Mouse (Mus musculus) olfactory bulb, adult 2 months (tissue): ENCODE measurements at regions not wholly inside any gene's neighbourhood (a gene's known extent, or its start where the extent isn't known, plus 50 kb on each side); places are given as distances from the start of the nearest gene placed in this dataset.

Experiments used
- CTCF ChIP-seq: fragments of 200-500 bp; IDR thresholded peaks from 2 replicates; pipeline ENCODE4 v1.5.1; 2012; ENCODE audit warnings: low read depth, mild to moderate bottlenecking, low read length, moderate library complexity; ENCODE audit not compliant: insufficient read depth
- POLR2A ChIP-seq: fragments of 200-500 bp; IDR thresholded peaks from 2 replicates; pipeline ENCODE4 v1.6.1; 2012; ENCODE audit warnings: mild to moderate bottlenecking, low read depth, low read length, moderate library complexity; ENCODE audit not compliant: insufficient read depth

DNA sequence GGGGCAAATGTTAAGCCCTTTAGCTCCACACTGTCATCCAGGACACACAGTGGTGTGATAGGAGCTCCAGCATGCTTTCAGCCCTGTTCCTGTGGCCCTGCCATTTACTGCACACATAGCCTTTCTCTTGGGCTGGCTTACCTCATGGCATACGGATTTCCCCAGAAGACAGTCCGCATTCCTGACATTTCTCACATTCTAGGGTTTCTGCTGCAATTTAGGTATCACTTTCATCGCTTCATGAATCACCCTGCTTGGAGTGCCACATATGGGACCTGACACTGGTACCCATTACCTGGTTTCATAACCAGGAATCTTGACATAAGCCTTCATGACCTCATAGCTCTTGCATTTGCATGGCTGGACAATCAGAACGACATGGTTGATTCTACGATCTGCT lies 158.5 kb upstream of the Sh3bp4 start:
- TF ChIP-seq CTCF (no peak), POLR2A (no peak)
